Mouse (Mus musculus) induced T-regulatory cell, adult 2 months (primary cell): ENCODE data around the gene Aldh8a1.
"Not testable (repeated sequence)": the region's sequence is repeated elsewhere in the genome, so short reads cannot be mapped to it uniquely, and the experiment has no call there.

Experiments used
- DNase-seq: peaks from one replicate; pipeline ENCODE4 v3.0.0-alpha.2; 2012; ENCODE audit warnings: low read depth

The Aldh8a1 gene

DNA sequence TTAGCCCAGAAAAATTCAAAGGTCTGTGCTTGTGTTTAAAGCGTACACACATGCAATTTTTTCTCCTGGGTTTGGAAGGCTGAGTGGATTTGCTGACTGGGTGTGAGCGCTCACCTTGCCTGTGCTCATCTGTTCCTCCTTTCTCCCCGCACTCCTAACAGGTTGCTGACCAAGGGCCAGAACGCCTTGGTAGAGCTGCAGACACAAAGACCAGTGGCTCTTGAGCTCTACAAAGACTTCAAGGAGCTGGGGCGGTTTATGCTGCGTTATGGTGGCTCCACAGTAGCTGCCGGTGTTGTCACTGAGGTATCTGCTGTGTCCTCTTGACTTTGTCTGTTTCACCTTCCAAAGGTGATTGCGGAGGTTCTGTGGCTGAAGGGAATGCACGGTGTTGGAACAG is 9.6 kb upstream of the Aldh8a1 start:
- no peak for DNase-seq

DNA sequence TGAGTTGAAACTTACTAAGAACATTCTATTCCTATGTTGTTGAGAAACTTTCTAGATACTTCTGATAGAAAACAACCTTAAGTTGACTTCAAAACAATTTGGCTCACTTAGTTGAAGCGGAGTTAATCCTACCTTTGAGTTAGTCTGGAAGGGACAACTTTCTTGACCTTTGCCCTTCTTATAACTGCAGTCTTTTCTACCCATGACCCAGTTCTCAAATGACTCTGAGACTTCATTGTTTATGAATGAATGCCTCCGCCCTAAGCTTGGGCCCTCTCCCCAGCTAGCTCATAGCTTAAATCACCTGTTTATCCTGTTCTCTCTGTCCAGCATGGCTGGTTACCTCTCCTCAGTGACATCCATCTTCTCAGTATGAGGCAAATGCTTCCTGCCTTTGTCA is 7.5 kb upstream of the Aldh8a1 start:
- DNase-seq: no peak

DNA sequence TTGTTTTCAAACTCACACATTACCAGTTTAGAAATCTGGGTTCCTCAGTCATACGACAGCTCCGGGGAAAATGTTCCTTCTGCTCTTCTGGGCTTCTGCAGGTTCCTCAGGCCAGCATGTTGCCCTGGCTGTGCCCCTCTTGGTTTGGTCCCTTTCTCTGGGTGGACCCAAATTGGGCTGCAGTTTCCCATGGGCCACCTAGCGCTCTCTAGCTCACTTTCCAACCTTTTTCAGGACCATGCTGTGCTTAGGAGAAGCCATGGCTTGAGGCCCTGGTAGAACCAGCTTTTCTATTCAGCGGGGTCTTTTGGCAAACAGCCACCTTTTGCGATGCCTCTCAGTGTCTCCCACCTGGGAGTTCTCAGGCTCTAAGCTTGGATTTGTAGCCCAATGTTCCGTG is 4.8 kb upstream of the Aldh8a1 start:
- DNase-seq: no peak

DNA sequence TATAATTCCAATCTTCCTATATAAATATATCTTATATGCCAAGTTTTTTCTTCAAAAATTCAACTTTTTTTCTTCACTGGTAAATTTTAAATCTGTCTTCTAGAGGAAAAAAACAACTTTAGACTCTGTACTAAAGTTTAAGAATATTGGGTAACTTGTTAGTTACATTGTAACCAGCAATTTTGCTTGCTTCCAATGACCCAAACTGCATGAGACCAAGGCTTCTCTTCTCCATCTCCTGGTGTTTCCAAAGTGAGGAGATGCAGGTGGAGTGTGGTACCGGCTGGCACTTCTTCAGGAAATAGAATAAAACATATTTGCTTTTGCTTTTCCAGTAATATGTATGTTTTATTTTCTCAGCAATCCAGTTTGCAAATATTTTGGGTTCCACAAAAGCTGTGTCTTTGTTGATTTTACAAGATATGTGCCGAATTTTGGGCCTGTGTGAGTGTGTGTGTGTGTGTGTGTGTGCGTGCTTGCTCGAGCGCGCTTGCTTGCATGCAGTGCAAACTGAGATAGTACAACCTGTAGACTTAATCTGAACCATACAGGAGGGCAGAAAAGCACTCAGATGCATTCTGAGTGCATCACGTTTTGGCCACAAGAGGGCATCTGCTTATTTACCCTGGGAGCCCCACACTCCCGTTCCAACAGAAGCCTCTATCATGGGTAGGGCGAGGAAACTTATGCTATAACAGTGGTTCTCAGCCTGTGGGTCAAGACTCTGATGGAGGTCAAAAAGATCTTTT is 1.3 kb downstream of the Aldh8a1 start:
- DNase-seq: peak; percentile 66

DNA sequence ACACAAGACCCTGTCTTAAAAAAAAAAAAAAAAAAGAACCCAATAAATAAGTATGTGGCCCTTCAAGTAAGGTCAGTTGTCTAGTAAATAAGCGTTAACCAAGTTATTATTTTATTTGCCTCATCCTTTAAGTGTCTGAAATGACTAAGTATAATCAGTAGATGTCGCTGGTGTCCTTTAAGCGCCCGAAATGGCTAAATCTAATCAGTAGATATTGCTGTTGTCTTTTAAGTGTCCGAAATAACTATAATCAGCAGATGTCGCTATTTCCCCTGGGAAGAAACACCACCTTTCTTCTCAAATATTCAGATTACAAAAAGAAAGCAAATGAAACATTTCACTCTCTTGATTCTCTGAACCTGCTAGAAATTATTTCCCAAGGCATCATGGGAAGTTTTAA is 5.8 kb downstream of the Aldh8a1 start:
- DNase-seq: peak; percentile 90

DNA sequence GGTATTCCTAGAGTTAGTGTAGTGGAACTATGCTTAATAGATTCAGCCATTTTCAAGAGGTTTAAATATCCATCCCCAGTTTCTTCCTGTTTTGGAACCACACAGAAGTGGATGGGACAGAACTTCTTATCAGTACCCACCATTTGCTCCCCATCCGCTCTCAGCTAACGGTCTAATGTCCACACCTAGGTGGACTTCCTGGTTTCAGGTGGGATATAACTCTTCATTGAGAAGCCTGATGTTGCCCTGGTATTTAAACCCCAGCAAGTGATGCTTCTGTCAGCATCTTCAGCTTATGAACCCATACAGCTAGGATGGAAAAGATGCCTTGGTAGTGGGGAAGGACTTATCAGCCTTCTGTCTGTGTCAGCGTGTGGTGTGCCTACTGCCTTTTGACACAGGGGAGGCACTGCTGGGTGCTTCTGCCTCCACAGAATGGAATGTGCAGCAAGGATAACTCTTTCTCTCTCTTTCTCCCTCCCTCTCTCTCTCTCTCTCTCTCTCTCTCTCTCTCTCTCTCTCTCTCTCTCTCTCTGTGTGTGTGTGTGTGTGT is 8.1 kb downstream of the Aldh8a1 start:
- no peak for DNase-seq

DNA sequence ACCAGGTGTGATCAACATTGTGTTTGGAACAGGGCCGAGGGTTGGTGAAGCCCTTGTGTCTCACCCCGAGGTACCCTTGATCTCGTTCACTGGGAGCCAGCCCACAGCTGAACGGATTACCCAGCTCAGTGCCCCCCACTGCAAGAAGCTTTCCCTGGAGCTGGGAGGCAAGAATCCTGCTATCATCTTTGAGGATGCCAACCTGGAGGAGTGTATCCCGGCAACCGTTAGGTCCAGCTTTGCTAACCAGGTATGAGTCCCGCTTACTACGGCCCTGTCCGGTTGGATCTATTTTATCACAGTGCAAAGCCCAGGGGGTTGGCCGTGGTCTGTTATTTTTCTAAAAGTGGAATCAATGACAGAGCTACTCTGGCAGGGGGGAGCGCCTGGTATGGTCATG is 12.0 kb downstream of the Aldh8a1 start:
- DNase-seq: no peak

DNA sequence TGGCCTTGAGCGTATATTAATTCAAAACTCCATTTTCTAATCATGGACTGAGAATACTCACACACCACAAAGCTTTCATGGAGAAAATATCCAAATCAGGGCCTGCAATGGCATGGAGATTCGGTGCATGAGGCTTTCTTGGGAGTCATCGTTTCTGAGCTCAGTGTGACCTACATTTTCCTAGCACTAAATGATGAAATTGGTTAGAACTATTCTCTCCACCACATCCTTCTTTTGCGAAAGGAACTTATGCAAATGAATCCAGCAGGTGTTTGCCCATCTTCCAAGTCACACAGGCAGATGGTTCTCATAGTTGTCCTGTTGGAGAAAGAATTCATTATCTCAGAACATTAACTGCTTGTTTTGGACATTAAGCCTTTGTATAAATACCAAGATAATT is 13.3 kb downstream of the Aldh8a1 start:
- no peak for DNase-seq

DNA sequence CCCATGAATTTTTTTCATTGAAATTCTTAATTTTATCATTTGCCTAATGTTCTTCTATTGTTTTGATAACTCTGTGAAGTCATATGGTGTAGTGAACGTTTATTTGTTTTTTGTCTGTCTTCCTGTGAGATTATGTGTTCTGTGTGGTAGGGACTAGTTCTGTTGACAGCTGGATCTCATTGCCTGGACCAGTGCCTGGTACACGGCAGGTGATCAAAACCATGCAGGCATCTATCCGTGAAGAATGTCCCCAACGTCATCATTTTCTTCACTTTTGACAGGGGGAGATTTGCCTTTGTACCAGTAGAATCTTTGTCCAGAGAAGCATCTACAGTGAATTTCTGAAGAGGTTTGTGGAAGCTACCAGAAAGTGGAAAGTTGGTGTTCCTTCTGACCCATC is 14.2 kb downstream of the Aldh8a1 start:
- no peak for DNase-seq

DNA sequence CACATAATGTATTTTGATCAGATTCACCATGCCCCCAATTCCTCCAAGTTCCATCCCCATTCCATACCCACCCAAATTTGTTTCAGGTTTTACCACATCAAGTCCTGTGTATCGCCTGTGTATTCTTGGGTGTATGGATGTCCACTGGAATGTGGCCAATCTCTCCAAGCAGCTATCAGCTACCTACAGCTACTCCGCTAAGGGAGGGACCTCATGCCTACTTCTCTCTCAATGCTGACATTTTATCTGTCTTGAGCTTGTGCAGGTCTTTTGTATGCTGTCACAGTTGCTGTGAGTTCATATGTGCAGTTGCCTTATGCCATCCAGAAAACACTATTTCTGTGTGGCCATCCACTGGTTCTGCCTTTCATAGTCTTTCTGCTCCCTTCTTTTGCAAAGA is 16.3 kb downstream of the Aldh8a1 start:
- no peak for DNase-seq

DNA sequence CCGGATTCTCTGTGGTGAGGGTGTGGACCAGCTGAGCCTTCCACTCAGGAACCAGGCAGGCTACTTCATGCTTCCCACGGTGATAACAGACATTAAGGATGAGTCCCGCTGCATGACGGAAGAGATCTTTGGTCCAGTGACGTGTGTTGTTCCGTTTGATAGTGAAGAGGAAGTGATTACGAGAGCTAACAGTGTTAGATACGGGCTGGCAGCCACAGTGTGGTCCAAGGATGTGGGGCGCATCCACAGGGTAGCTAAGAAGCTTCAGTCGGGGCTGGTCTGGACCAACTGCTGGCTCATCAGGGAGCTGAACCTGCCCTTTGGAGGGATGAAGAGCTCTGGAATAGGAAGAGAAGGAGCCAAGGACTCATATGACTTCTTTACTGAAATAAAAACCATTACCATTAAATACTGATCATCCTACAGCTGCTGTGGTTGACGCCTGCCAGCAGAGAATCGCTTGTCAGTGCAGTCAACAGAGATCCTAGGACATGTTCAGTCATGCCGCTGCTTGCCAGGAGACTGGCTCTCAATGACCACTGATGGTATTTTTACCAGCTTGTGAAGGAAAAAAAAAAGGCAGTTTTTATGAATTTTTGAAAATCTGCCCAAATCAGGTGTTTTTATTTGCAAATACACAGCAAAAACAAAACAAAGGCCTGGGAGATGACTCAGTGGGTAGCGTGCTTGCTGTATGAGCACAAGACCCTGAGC is 18.5 kb downstream of the Aldh8a1 start:
- no peak for DNase-seq

DNA sequence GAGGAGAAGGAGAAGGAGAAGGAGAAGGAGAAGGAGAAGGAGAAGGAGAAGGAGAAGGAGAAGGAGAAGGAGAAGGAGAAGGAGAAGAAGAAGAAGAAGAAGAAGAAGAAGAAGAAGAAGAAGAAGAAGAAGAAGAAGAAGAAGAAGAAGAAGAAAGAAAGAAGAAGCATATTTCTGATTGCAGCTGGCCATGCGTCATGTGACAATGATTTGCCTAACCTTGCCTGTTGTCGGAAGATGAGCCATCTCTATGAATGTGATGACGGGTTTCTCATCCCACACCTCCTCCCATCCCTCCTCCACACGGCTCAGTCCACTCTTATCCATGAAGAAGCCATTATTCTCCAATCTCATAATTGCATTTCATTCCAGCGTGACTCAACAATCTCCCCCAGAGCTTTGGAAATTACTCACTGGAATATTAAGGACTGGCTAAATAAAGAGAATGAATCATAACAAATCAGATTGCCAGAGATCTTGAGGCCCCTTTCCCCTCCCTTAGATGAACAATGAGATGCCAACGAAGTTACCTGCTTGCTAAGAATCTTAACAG is 21.9 kb downstream of the Aldh8a1 start:
- DNase-seq: not testable (repeated sequence)

DNA sequence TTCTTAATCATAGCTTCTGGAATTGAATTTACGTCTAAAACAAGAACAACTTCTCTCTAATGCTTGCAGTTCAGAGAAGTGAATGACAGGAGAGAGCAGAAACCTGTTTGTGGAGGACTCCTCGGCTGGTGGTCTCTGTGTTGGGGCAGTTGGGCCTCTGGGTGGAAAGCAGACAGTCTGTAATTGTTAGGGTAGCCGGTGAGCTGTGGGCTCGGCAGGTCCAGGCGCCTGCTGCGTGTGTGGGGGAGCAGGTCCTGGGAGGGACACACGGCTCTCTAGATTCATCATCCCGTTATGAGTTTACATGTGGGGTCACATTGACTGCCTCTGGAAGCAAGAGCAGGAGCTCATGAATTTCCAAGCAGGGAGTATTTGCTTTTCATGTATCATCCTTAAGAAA is 22.5 kb downstream of the Aldh8a1 start:
- no peak for DNase-seq

DNA sequence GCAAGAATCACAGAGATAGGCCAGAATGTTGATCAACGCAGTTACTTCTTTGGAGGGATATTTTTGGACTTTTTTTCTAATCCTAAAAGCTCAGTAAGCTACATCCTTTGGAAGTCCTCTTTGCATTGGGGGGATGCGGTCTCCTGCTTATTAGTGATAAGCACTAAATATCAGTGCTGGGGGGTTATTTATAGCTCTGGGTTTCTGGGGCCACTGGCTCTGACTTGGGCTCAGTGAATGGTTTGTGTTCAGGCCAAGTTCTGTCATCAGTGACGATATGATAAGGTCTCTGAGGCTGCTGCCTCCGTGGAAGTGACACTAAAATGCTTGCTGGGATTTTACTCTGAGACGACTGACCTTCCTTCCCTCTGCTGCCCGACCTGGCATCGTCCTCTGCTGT is 22.9 kb downstream of the Aldh8a1 start:
- no peak for DNase-seq

DNA sequence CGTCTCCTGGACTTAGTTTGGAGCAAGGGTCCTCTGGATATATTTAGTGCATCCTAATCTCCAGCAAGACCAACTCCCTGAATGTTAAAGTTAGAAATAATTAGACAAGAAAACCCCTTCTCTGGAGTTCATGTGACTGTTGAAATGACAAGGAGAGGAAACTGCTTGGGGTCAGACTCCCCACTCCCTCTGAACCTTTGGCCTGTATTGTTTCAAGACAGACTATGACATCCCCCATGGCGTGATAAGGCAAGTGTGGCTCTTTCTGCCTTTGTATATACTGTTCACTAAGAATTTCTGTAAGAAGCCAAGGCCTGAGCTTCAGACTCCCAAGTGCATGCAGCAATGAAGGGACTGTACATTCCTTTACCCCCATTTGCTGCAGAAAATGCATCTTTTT is 23.4 kb downstream of the Aldh8a1 start:
- DNase-seq: no peak

DNA sequence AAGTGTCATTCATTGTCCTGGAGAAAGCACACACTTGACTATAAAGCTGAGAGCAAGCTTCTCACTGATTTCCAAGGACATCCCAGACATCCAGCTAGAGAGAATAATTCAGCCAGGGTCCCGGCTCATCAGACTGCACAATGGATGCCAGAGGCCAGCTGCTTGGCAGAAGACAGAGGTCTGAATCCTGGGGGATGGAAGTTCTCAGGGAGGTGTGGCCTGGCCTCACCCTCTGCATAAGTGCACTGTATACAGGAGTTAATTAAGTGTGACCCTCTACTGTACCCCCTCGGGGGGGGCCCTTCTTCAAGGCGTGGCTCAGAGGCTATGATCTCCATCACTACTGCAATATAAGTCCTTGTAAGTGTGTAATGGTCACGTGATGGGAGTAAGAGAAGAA is 24.2 kb downstream of the Aldh8a1 start:
- no peak for DNase-seq

DNA sequence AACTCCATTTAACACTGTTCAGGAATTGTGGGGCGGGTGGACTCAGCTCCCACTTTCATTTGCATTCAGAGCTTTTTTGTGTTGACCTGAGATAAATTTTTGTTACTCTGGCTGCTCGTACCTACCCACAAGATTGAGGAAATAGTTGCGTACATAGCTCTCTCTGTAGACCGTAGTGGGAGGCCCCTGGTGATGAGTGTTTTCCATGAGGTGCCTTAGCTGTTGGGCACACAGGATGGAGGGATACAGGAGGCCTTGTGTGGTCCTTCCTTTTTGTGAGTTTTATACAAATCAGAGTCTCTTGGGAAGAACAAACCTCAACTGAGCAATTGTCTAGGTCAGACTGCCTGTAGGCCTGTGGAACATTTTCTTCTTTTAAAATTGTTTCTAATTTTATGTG is 27.7 kb downstream of the Aldh8a1 start:
- DNase-seq: no peak

DNA sequence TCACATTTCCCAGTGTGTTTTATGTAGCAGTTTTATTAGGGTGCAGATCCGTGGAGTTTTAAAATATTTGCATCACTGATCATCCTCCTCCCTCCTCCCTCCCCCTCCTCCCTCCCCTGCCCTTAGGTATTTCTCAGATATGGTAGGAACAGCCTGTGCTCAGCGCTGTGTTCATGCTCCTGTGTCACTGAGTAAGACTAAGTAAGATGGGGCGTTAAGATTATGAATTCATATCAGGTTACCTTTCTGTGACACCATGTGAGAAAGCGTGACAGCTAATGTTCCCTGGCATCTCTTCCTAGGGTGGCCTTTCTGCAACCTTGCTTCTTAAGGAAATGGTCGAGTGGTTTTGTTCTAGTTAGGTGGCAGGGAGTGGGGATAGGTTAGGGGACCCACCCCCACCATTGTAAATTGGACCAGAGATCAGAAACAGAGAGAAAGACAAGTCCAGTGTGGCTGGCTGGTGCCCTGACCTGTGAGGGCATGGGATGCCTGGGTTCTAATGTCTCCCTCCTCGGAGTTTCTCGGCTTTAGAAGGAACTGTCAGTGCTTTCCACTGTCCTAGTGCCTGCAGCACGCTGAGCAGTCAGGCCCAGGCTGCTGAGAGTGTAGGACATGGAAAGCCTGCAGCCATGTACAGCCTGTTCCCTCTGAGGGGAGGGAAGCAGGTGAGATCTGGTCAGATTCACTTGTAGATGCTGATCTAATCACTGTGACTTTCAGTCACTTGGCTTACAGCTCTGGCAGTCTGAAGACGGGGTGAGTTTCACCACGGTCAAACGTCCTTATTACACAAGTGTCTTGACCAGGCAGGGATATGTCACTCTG is 28.8 kb downstream of the Aldh8a1 start:
- DNase-seq: no peak

DNA sequence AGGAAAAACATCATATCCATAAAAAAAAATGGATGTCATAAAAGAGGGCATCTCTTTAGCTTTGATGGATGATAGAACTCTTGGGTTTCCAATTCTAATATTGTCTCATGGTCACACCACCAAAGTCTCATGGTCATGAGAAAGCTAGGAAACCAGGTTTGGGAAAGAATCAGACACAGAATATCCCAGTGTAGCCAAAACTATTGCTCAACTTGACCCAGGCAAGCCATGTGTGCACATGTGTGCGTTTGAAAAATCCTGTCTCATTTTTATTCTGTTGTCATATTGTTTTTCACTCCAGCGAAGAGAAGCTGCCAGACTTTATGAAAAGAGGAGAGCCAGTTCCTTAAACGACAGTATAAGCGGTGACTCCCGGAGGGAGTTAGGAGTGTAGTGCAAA is 33.6 kb downstream of the Aldh8a1 start:
- DNase-seq: no peak

DNA sequence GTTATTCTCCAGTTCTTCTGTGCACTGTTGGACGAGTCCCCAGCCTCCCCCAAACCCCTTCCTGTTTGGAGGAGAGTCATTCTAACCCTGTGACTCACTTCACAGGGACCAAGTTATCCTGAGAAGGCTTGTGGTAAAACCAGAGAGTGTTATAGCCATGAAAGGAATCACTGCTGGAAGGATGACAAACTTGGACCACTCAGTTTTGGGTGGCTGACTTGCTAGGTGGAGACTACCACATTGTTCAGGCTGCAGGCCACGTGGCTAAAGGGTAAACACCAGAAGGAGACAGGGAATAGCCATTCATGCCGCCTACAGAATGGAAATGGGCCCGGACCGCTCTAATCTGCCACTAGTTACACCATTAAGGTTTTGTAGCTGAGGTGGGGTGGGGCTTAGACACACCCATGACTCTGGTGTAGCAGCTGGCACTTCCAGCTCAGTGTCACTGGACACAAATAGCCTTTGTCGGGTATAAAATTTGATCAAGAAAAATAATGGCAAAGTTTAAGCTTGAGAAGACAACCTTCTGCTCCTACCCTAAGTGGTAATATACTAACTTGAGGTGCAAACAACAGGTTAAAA is 34.6 kb downstream of the Aldh8a1 start:
- no peak for DNase-seq

DNA sequence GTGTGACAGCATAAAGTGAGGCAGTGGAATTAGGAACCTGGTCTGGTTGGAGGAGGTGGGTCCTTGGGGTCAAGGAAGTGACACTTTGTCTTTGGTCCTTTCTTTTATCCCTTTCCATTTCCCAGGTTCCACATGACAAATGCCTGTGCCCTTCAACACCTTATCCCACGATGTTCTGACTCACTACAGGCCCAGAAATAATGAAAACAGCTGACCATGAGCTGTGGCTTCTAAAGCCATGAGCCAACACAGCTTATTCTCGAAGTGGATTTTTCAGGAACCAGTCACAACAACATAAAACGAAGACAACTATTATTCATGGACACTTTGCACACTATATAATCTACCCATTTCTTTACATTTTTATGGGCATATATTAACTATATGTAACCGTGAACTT is 37.9 kb downstream of the Aldh8a1 start:
- no peak for DNase-seq

DNA sequence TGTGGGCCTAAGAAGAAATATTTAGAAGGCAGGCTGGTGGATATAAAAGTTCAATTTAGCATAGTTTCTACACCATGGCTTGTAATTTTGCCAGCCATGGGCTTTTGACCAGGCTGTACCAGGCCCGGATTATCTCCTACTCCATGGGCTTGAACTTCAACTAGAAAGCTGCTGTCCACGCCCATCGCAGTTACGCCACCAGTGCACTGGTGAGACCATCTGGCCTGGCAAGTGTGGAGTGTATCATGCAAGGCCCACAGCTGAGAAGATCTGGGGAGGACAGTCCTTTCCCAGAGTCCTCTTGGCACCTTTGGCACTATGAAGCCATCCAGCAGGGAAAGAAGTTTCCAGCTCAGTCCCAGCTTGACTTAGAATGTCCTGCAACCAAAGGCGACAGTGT is 39.1 kb downstream of the Aldh8a1 start:
- DNase-seq: no peak
